Mouse (Mus musculus) liver, embryonic 16.5 days (tissue): ENCODE measurements around the gene Natd1. TPM values are rescaled to one million over a fixed set of nuclear protein-coding genes. Genes with fewer than 3 reads are reported as not detected.

Source experiments
- ATAC-seq: fragments of 200-750 bp; cut with Nextera tagmentation; 2 replicates; pipeline ENCODE4 v1.8.0; 2017; ENCODE audit warnings: low read depth, mild to moderate bottlenecking, moderate number of reproducible peaks, moderate library complexity
- H3K27ac ChIP-seq: fragments of 300-500 bp; sonication (generic); 2 replicates; pipeline ENCODE4 v1.5.1; 2014; ENCODE audit warnings: mild to moderate bottlenecking, low read length
- H3K27me3 ChIP-seq: fragments of 300-500 bp; sonication (generic); 2 replicates; pipeline ENCODE4 v1.6.1; 2014; ENCODE audit warnings: low read depth, low read length, mixed read lengths; ENCODE audit not compliant: control insufficient read depth, insufficient read depth
- H3K36me3 ChIP-seq: fragments of 300-500 bp; sonication (generic); 2 replicates; pipeline ENCODE4 v1.6.1; 2014; ENCODE audit warnings: mild to moderate bottlenecking; ENCODE audit not compliant: control insufficient read depth, insufficient read depth
- H3K4me1 ChIP-seq: fragments of 300-500 bp; sonication (generic); 2 replicates; pipeline ENCODE4 v1.6.1; 2014; ENCODE audit warnings: low read depth, low read length, mixed read lengths; ENCODE audit not compliant: control insufficient read depth
- H3K4me2 ChIP-seq: fragments of 300-500 bp; sonication (generic); 2 replicates; pipeline ENCODE4 v1.6.1; 2014; ENCODE audit warnings: low read depth, low read length, mixed read lengths
- H3K4me3 ChIP-seq: fragments of 300-500 bp; sonication (generic); 2 replicates; pipeline ENCODE4 v1.5.1; 2014; ENCODE audit warnings: low read depth, mild to moderate bottlenecking, low read length
- H3K9ac ChIP-seq: fragments of 300-500 bp; sonication (generic); 2 replicates; pipeline ENCODE4 v1.6.1; 2014; ENCODE audit warnings: low read depth, low read length
- H3K9me3 ChIP-seq: fragments of 300-500 bp; sonication (generic); replicated peaks from 2 replicates; pipeline ENCODE4 v1.6.1; 2016; ENCODE audit warnings: low read length; ENCODE audit not compliant: control insufficient read depth
- WGBS: fragments of 180-500 bp; shearing (Covaris S2); extraction: QIAGEN DNeasy Blood & Tissue Kit; methylation state at CpG from one replicate; pipeline ENCODE4 v1.1.7; 2014; ENCODE audit not compliant: insufficient replicate concordance; 5-methylcytosine and 5-hydroxymethylcytosine counted together
- polyA plus RNA-seq: library from polyadenylated mRNA; unstranded; fragments of >200 nt; fragmentation: Nextera tagmentation; extraction: Ambion mirVana; gene quantifications from 2 replicates; pipeline ENCODE4 v1.2.1, GENCODE M21; 2015

The Natd1 gene
- 9.9 and 14.3 TPM in 2 replicates for polyA plus RNA-seq

DNA sequence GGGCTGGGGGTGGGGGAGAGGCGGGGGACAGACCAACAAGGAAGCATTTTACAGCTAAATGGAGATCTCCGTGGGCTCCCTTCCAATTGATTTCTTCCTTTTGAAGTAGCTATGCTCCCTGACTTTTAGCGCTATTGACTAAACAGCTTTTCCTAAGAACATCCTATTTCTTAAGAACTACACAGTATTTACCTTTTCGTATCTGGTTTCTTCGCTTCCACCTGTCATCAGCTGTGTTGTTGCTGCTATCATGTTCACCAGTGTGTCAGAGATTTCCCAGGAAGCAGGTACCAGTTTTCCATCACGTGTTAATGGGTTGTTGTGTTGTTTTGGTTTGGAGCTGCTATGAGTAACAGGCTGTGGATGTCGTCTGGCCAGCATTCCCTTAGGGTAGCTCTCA is at the start of gene Natd1:
Gene Natd1 (minus strand): TSS at position 260 of the 400 bp plus-strand sequence.
- H3K9me3 ChIP-seq: no peaks in the 10 kb centered on the region
- 45% methylated on average over 7 of the region's 7 CpGs for WGBS
- ATAC-seq: no peak
- no peaks in the 10 kb centered on the region for H3K27me3 ChIP-seq
- peak within 1 kb of the TSS; percentile 86 for H3K27ac ChIP-seq
- H3K4me2 ChIP-seq: peak within 1 kb of the TSS; percentile 71
- no peaks in the 10 kb centered on the region for H3K36me3 ChIP-seq
- H3K4me3 ChIP-seq: peak within 1 kb of the TSS; percentile 91
- H3K4me1 ChIP-seq: peaks cover 31% of the 10 kb centered on the region
- peak within 1 kb of the TSS; percentile 92 for H3K9ac ChIP-seq

DNA sequence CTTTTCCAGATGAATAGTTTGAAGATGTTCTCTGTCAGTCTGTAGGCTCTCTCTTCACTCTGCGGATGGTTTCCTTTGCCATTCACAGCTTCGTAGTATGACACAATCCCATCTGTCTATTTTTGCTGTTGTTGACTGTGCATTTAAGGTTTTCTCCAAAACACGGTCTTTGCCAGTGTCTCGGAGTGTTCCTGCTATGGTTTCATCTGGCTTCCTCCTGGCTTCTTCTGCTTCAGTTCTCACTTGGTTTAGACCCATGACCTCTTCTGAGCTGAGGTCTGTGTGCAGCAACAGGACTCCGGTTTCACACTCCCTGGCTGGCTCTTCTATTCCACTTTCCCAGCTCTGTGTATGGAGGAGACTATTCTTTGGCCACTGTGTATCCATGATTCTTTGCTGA is 48.2 kb upstream of the Natd1 start:
- no peak for ATAC-seq
- H3K27me3 ChIP-seq: no peaks in the 10 kb centered on the region
- WGBS: 57% methylated on average over 5 of the region's 5 CpGs
- no peaks in the 10 kb centered on the region for H3K4me1 ChIP-seq
- H3K27ac ChIP-seq: no peak overlapping the region
- no peak overlapping the region for H3K4me3 ChIP-seq
- H3K36me3 ChIP-seq: no peaks in the 10 kb centered on the region
- H3K9me3 ChIP-seq: no peaks in the 10 kb centered on the region
- H3K9ac ChIP-seq: no peak overlapping the region
- H3K4me2 ChIP-seq: no peak overlapping the region

DNA sequence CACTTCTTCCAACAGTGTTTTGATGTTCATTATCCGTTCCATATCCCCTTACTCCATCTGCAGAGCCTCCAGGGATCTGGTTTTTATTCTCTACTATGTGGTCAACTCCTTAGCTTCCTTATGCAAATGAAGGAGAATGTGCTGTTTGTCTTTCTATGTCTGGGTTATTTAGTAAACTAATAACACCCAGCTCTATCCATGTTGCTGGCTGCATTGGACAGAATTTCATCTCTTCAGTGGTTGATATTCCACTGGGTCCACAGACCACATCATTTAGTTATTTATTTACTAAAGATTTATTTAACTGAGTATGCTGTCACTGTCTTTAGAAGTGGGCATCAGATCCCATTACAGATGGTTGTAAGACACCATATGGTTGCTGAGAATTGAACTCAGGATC is 46.6 kb upstream of the Natd1 start:
- Histone ChIP-seq H3K36me3 (no peaks in the 10 kb centered on the region), H3K27me3 (no peaks in the 10 kb centered on the region), H3K27ac (no peak overlapping the region), H3K4me1 (no peaks in the 10 kb centered on the region), H3K4me3 (no peak overlapping the region), H3K4me2 (no peak overlapping the region), H3K9me3 (no peaks in the 10 kb centered on the region), H3K9ac (no peak overlapping the region)
- 44% methylated on average over 1 of the region's 1 CpGs for WGBS
- no peak for ATAC-seq

DNA sequence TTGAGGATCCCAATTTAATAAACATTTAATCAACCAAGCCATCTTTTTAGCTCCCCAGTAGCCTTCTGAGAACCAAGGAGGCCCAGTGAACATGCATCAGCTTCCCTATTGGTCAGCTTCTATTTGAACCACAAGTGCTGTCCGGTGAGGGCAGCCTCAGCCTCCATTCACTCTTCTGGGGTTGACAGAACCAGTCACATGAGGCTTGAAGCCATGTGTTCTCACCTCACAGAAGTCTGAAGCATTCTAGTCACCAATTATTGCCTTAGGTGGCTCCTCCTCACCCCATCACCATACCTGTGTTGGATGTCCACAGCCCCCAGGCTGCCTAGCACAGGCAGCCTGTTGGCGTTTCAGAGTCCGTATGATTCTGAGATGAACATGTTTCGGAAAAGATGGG is 44.4 kb upstream of the Natd1 start:
- no peak for ATAC-seq
- Histone ChIP-seq H3K4me2 (no peak overlapping the region), H3K27me3 (no peaks in the 10 kb centered on the region), H3K4me3 (no peak overlapping the region), H3K27ac (no peak overlapping the region), H3K4me1 (peaks cover 4% of the 10 kb centered on the region), H3K36me3 (no peaks in the 10 kb centered on the region), H3K9ac (no peak overlapping the region), H3K9me3 (no peaks in the 10 kb centered on the region)
- WGBS: 82% methylated on average over 4 of the region's 4 CpGs

DNA sequence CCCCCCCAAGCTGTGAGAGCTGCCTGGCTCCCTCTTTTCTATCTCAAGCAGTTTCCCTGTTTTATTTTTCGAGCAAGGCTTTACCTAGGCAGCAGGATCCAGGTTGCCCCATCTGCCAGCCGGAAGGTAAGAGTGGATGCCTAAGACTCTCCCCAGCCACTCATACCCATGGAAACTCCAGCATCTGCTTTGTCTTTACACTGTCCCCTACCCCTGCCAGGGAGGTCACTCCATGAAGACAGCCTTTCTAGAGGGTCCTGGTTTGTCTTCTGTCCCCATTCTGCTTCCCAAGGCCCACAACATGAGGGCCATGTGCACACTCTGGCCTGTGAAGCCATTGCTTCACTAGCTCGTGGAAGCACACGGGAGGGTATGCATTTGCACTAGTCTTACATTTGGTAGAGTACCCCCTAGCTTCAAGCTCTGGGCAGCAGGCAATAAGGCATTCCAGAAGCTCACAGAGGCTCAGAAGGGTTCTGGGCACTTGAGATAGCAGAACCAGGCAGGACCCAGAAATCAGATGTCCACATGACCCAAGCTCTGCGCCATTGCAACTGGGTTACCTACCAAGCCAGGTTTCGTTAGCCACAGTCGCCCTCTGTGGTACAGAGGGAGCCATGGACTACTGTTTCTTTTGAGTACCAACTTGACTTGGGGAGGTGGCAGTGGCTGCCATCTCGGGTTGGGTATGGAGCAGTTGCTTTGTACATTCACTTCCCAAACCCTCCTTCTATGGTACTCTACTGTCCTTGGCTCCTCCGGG is 41.3 kb upstream of the Natd1 start:
- Histone ChIP-seq H3K36me3 (peaks cover 15% of the 10 kb centered on the region), H3K4me1 (peaks cover 10% of the 10 kb centered on the region), H3K27me3 (no peaks in the 10 kb centered on the region), H3K27ac (no peak overlapping the region), H3K4me3 (no peak overlapping the region), H3K4me2 (no peak overlapping the region), H3K9me3 (no peaks in the 10 kb centered on the region), H3K9ac (no peak overlapping the region)
- ATAC-seq: no peak
- WGBS: 70% methylated on average over 9 of the region's 9 CpGs

DNA sequence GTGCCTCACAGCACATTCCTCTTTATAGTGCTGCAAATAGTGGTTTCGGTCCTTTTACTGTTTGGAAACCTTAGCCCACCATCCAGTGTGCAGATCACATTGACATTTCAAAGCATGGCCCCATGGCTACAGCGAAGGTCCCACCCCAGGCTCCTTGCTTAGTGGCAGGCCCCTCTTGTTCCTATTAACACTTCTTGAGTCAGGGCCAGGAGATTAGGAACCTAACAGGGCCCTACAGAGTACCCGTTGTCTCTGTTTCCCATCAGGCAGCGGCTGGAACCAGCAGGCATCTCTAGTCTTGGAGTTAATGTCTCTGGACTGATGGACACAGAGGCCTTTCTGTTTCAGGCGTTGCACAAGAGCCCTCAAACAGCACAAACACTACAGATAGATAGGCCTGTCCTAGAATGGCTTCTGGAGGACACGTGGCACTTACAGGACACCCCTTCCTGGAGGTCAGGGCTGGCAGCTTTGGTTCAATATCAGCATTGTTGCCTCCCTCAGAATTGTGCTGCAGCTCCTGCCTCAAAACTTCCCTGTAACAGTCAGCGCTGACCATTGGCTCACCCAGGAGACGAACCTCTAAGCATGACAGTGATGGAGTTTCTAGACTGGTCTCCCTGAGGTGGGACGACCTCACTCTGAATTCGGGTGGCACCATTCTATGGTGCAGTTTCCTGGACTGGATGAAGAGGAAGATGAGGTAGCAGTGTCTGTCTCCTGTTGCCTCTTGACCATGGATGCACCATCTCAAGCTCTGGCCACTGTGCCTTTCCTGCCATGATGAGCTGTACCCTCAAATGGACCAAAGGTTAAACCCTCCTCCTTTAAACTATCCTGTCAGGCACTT is 39.9 kb upstream of the Natd1 start:
- Histone ChIP-seq H3K4me2 (no peak overlapping the region), H3K27me3 (no peaks in the 10 kb centered on the region), H3K27ac (no peak overlapping the region), H3K9ac (no peak overlapping the region), H3K9me3 (no peaks in the 10 kb centered on the region), H3K4me1 (peaks cover 10% of the 10 kb centered on the region), H3K4me3 (no peak overlapping the region), H3K36me3 (peaks cover 24% of the 10 kb centered on the region)
- 72% methylated on average over 10 of the region's 10 CpGs for WGBS
- peak; percentile 49 for ATAC-seq

DNA sequence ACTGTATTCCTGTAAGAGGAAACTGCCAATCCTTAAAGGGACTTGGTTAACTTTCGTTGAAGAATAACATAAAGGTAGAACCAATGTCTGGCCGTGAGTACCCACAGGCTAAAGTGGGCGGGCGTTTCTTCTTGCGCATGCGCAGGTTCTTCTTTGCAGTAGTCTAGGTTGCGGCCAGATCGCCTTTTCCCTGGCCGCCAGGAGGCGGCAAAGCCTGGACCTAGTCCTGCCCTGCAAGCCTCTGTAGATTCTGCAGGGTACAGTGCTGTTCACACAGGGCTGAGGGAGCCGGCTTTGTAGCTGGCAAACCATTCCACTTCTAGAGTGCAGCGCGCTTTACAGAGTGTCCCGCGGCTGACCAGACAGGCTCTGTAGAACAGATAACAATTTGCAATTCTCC is 39.3 kb upstream of the Natd1 start:
- ATAC-seq: peak; percentile 85
- no peak overlapping the region for H3K9ac ChIP-seq
- no peak overlapping the region for H3K4me3 ChIP-seq
- H3K9me3 ChIP-seq: no peaks in the 10 kb centered on the region
- no peak overlapping the region for H3K4me2 ChIP-seq
- WGBS: 12% methylated on average over 15 of the region's 15 CpGs
- H3K4me1 ChIP-seq: peaks cover 10% of the 10 kb centered on the region
- H3K36me3 ChIP-seq: peaks cover 30% of the 10 kb centered on the region
- H3K27ac ChIP-seq: no peak overlapping the region
- no peaks in the 10 kb centered on the region for H3K27me3 ChIP-seq

DNA sequence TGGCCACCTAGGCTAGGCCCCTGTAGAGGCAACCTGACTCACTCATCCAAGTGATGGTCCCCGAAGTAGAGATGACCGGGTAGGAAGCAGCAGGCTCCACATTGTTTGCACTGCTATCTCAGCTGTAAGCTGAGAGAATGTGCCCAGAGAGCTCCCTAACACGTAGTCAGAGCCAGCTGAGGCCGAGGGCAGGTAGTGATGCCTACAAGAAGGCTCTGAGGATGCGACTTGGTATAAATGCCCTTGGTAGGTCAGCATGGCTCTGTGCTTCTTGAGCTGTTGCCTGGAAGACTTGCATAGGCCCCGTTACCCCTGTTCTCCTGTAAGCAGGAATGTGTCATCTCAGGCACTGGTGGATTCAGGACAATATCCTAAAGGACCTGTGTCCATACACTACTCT is 38.4 kb upstream of the Natd1 start:
- peaks cover 37% of the 10 kb centered on the region for H3K36me3 ChIP-seq
- H3K4me2 ChIP-seq: no peak overlapping the region
- H3K27me3 ChIP-seq: no peaks in the 10 kb centered on the region
- H3K9me3 ChIP-seq: no peaks in the 10 kb centered on the region
- WGBS: 86% methylated on average over 6 of the region's 6 CpGs
- H3K4me1 ChIP-seq: peaks cover 10% of the 10 kb centered on the region
- H3K9ac ChIP-seq: no peak overlapping the region
- ATAC-seq: no peak
- no peak overlapping the region for H3K27ac ChIP-seq
- no peak overlapping the region for H3K4me3 ChIP-seq

DNA sequence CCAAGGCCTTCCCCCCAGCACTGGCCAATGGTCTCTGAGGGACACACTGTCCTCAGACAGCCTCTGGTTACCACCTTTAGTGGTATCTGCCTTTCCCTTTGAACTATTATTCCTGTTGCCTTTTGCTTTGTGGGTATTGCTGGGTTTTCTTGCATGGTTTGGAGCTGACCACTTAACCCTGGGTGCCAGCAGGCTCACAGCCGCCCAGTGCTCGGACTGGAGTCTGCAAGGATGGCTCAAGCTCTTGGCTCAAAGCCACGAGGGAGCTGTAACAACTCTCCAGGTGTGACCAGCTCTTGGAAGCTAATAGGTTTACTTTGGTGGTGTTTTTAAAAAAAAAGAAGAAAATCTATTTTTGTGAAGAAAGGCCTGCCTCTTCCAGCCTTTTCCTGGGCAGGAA is 37.8 kb upstream of the Natd1 start:
- H3K9me3 ChIP-seq: no peaks in the 10 kb centered on the region
- no peak overlapping the region for H3K9ac ChIP-seq
- no peak overlapping the region for H3K4me2 ChIP-seq
- peaks cover 10% of the 10 kb centered on the region for H3K4me1 ChIP-seq
- peaks cover 44% of the 10 kb centered on the region for H3K36me3 ChIP-seq
- 92% methylated on average over 3 of the region's 3 CpGs for WGBS
- no peaks in the 10 kb centered on the region for H3K27me3 ChIP-seq
- H3K4me3 ChIP-seq: no peak overlapping the region
- no peak overlapping the region for H3K27ac ChIP-seq
- ATAC-seq: no peak
